Mouse (Mus musculus) CH12.LX (cell line): ENCODE results near the gene Pou2f1. TPM values are rescaled to one million over a fixed set of nuclear protein-coding genes. Genes with fewer than 3 reads are reported as not detected.

Source experiments
- DNase-seq: peaks from one replicate; pipeline ENCODE4 v3.0.0-alpha.2; 2013; ENCODE audit errors: extremely low read depth
- H3K27ac ChIP-seq: 2 replicates; pipeline ENCODE4 v1.5.1; 2012; ENCODE audit warnings: low read depth, mild to moderate bottlenecking, control low read depth, moderate library complexity; ENCODE audit not compliant: insufficient read depth
- H3K27me3 ChIP-seq: replicated peaks from 2 replicates; pipeline ENCODE3; 2012; ENCODE audit warnings: inconsistent platforms
- H3K36me3 ChIP-seq, 2 experiments: replicated peaks in 1 of 2; 2 replicates each; pipeline versions ENCODE3 to v1.6.1; 2012; ENCODE audit warnings: inconsistent platforms in 1 of 2, low read length in 1 of 2, mild to moderate bottlenecking in 1 of 2, mixed read lengths in 1 of 2, moderate library complexity in 1 of 2; ENCODE audit not compliant: control insufficient read depth in 1 of 2, insufficient read depth in 1 of 2
- H3K4me1 ChIP-seq, 2 experiments: 2 replicates each; pipeline ENCODE4 v1.6.1; 2012; ENCODE audit warnings: inconsistent platforms in 1 of 2, moderate library complexity in 1 of 2; ENCODE audit not compliant: insufficient read depth in 2 of 2, control insufficient read depth in 1 of 2
- H3K4me2 ChIP-seq: 2 replicates; pipeline ENCODE4 v1.6.1; 2012; ENCODE audit warnings: low read depth, mild to moderate bottlenecking, control low read depth; ENCODE audit not compliant: poor library complexity, insufficient read depth, severe bottlenecking
- H3K4me3 ChIP-seq, 3 experiments: fragments of 150-350 bp in 1 of 3; sonication (generic) in 1 of 3; replicated peaks in 1 of 3; 2 replicates each; pipeline versions ENCODE3 to v1.5.1; 2011 to 2012; ENCODE audit warnings: low read depth in 2 of 3, low read length in 2 of 3, mild to moderate bottlenecking in 2 of 3, moderate library complexity in 2 of 3, control low read depth in 1 of 3, improper control_type of control experiment in 1 of 3, inconsistent platforms in 1 of 3, mixed read lengths in 1 of 3; ENCODE audit not compliant: poor library complexity in 1 of 3
- H3K79me2 ChIP-seq: replicated peaks from 2 replicates; pipeline ENCODE4 v1.6.1; 2012; ENCODE audit warnings: mild to moderate bottlenecking, moderate library complexity; ENCODE audit not compliant: control insufficient read depth, poor library complexity, insufficient read depth, severe bottlenecking; ENCODE audit errors: extremely low read depth
- H3K9ac ChIP-seq: 2 replicates; pipeline ENCODE4 v1.6.1; 2012; ENCODE audit warnings: low read depth, mild to moderate bottlenecking, control low read depth, moderate library complexity; ENCODE audit not compliant: insufficient read depth
- H3K9me3 ChIP-seq: replicated peaks from 2 replicates; pipeline ENCODE3; 2012; ENCODE audit warnings: low read length, inconsistent platforms, mixed read lengths
- BHLHE40 ChIP-seq: IDR thresholded peaks from 2 replicates; pipeline ENCODE4 v1.6.1; 2011; ENCODE audit warnings: mild to moderate bottlenecking, low read depth, low read length, improper control_type of control experiment
- E2F4 ChIP-seq: IDR thresholded peaks from 2 replicates; pipeline ENCODE4 v1.6.1; 2011; ENCODE audit warnings: low read depth, low read length, improper control_type of control experiment; ENCODE audit not compliant: insufficient replicate concordance
- EP300 ChIP-seq: IDR thresholded peaks from 2 replicates; pipeline ENCODE4 v1.6.1; 2011; ENCODE audit warnings: low read length, improper control_type of control experiment
- ETS1 ChIP-seq: conservative IDR thresholded peaks from 2 replicates; pipeline ENCODE4 v1.6.1; 2012; ENCODE audit warnings: low read depth, mild to moderate bottlenecking, inconsistent platforms, low read length, improper control_type of control experiment, moderate library complexity
- GABPA ChIP-seq: IDR thresholded peaks from 2 replicates; pipeline ENCODE4 v1.6.1; 2012; ENCODE audit warnings: low read depth, low read length, improper control_type of control experiment, inconsistent platforms; ENCODE audit not compliant: insufficient replicate concordance
- HCFC1 ChIP-seq: IDR thresholded peaks from 2 replicates; pipeline ENCODE4 v1.6.1; 2012; ENCODE audit warnings: low read depth, mild to moderate bottlenecking, inconsistent platforms, low read length, improper control_type of control experiment
- JUND ChIP-seq: conservative IDR thresholded peaks from 2 replicates; pipeline ENCODE4 v1.6.1; 2011; ENCODE audit warnings: low read depth, low read length, improper control_type of control experiment
- KAT2A ChIP-seq: IDR thresholded peaks from 2 replicates; pipeline ENCODE4 v1.6.1; 2012; ENCODE audit warnings: low read length, improper control_type of control experiment, inconsistent platforms; ENCODE audit not compliant: insufficient replicate concordance
- MAFK ChIP-seq: IDR thresholded peaks from 2 replicates; pipeline ENCODE4 v1.6.1; 2011; ENCODE audit warnings: low read length, improper control_type of control experiment; ENCODE audit not compliant: insufficient replicate concordance
- MAX ChIP-seq: IDR thresholded peaks from 2 replicates; pipeline ENCODE4 v1.6.1; 2011; ENCODE audit warnings: low read length, improper control_type of control experiment
- MXI1 ChIP-seq: IDR thresholded peaks from 2 replicates; pipeline ENCODE4 v1.6.1; 2011; ENCODE audit warnings: mild to moderate bottlenecking, low read depth, low read length, improper control_type of control experiment
- MYC ChIP-seq: IDR thresholded peaks from 2 replicates; pipeline ENCODE4 v1.6.1; 2011; ENCODE audit warnings: low read depth, mild to moderate bottlenecking, improper control_type of control experiment, low read length
- NRF1 ChIP-seq: IDR thresholded peaks from 2 replicates; pipeline ENCODE4 v1.6.1; 2014; ENCODE audit warnings: low read depth, mild to moderate bottlenecking, inconsistent platforms, low read length, improper control_type of control experiment, moderate library complexity
- POLR2A ChIP-seq: IDR thresholded peaks from 2 replicates; pipeline ENCODE4 v1.6.1; 2011; ENCODE audit warnings: low read depth, mild to moderate bottlenecking, improper control_type of control experiment, low read length
- POLR2AphosphoS2 ChIP-seq: IDR thresholded peaks from 2 replicates; pipeline ENCODE4 v1.6.1; 2011; ENCODE audit warnings: low read depth, low read length, improper control_type of control experiment
- RAD21 ChIP-seq: IDR thresholded peaks from 2 replicates; pipeline ENCODE4 v1.6.1; 2011; ENCODE audit warnings: low read depth, mild to moderate bottlenecking, low read length, improper control_type of control experiment, moderate library complexity
- SMC3 ChIP-seq: IDR thresholded peaks from 2 replicates; pipeline ENCODE4 v1.6.1; 2011; ENCODE audit warnings: low read depth, low read length, improper control_type of control experiment
- TBP ChIP-seq: conservative IDR thresholded peaks from 2 replicates; pipeline ENCODE4 v1.6.1; 2011; ENCODE audit warnings: low read depth, low read length, improper control_type of control experiment
- TCF12 ChIP-seq: IDR thresholded peaks from 2 replicates; pipeline ENCODE4 v1.6.1; 2014; ENCODE audit warnings: low read depth, mild to moderate bottlenecking, inconsistent platforms, low read length, improper control_type of control experiment
- UBTF ChIP-seq: IDR thresholded peaks from 2 replicates; pipeline ENCODE4 v1.6.1; 2012; ENCODE audit warnings: low read depth, mild to moderate bottlenecking, inconsistent platforms, low read length, improper control_type of control experiment, moderate library complexity
- USF1 ChIP-seq: IDR thresholded peaks from 2 replicates; pipeline ENCODE4 v1.6.1; 2014; ENCODE audit warnings: low read depth, mild to moderate bottlenecking, inconsistent platforms, low read length, improper control_type of control experiment
- USF2 ChIP-seq: conservative IDR thresholded peaks from 2 replicates; pipeline ENCODE4 v1.6.1; 2011; ENCODE audit warnings: low read depth, low read length, improper control_type of control experiment
- ZNF384 ChIP-seq: IDR thresholded peaks from 2 replicates; pipeline ENCODE4 v1.6.1; 2012; ENCODE audit warnings: low read depth, low read length, improper control_type of control experiment, inconsistent platforms
- dilution Hi-C: fragments of 300-500 bp; cut with MboI; formaldehyde crosslinking; loops from 2 replicates; pipeline ENCODE4 v1.14.3; 2020; ENCODE audit warnings: low sequenced_read_pairs; ENCODE audit not compliant: extremely low pct_unique_long_range_greater_than_20kb, extremely low pct_ligation_motif_present
- in situ Hi-C: fragments of 300-500 bp; cut with MboI; formaldehyde crosslinking; loops from 3 replicates; pipeline ENCODE4 v1.14.3; 2019; ENCODE audit warnings: low sequenced_read_pairs, low pct_ligation_motif_present, low pct_unique_long_range_greater_than_20kb, mixed read lengths
- polyA plus RNA-seq: library from polyadenylated mRNA; unstranded; fragments of >175 nt; gene quantifications from 2 replicates; pipeline ENCODE4 v1.2.1, GENCODE M21; 2012; ENCODE audit warnings: low read depth; ENCODE audit not compliant: insufficient read length
- total RNA-seq, 2 experiments: library from RNA; depleted of rRNA; stranded (reverse); fragments of 300-350 nt in 1 of 2; fragments of >200 nt in 1 of 2; gene quantifications; 2 replicates each; pipeline ENCODE4 v1.2.3; 2012 to 2014

Pou2f1 gene
- total and polyA plus RNA-seq, 3 experiments, result 6.4 to 18.3 (median 7.4) TPM

DNA sequence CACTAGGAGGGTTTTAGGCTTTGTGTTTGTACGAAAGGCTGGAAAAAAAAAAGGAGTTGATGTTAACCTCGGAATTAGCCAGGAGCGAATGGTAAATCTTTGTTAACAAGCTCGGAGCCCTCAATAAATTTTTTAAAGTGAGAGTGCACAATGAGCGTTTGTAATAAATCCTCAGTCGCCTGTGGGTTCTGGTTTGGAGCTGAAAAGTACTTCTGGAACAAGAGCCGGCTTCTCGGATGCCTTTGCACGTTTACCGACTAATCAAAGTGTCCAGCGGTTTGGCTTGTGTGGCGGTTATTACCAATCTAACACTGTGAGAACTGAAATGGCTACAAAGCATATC, 167.9 kb downstream of the Pou2f1 start:
- H3K79me2 ChIP-seq, result no peaks in the 10 kb centered on the region
- no peak overlapping the region for H3K4me2 ChIP-seq
- no peak for DNase-seq
- H3K4me1 ChIP-seq, result no peaks in the 10 kb centered on the region
- dilution Hi-C loops (no loop called here), in situ Hi-C loops (no loop called here)
- no peak overlapping the region for H3K4me3 ChIP-seq
- no peak overlapping the region for H3K9ac ChIP-seq
- H3K27me3 ChIP-seq, result peaks cover 2% of the 10 kb centered on the region
- no peaks in the 10 kb centered on the region for H3K9me3 ChIP-seq
- TF ChIP-seq UBTF, result no peak
- TF ChIP-seq SMC3, result no peak
- no peak for TF ChIP-seq USF2
- no peak for TF ChIP-seq ZNF384
- TF ChIP-seq TBP, result no peak
- no peak for TF ChIP-seq HCFC1
- TF ChIP-seq MXI1, result no peak
- no peaks in the 10 kb centered on the region for H3K36me3 ChIP-seq
- H3K27ac ChIP-seq, result no peak overlapping the region

DNA sequence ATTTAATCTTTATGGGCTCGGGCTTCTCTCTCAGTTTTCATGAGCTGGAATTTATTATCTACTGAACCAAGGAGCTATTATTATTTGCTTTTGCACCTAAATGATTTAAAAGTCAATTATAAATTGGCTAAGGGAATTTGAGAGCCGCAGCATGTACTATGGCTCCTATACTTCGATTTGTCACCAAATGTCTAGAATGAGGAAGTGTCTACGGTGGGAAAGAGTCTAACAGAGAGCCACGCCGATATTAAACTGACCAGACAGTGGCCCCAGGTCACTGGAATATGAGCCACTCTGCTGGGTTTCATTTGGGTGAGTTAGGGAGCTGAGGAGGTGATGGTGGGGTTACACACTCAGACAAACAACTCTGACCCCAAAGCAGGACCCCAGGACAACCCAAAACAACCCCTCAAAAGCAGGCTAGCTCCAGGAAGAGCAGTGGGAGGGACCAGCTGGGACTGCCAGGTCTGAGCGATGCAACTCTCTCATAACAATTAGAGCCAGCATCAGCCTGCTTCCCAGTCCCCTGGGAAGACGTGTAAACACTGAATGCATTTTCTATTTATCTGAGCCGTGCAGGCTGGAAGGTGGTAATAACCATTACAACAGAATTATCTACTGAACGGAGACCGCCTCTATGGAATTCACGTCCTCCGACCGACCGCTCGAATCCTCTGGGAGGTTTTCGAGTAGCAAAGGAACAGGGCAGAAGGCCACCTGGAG, 168.4 kb downstream of the Pou2f1 start:
- in situ Hi-C loops, result no loop called here
- peaks cover under 1% of the 10 kb centered on the region for H3K27me3 ChIP-seq
- H3K9ac ChIP-seq, result no peak overlapping the region
- H3K9me3 ChIP-seq, result no peaks in the 10 kb centered on the region
- H3K79me2 ChIP-seq, result no peaks in the 10 kb centered on the region
- no peak overlapping the region for H3K27ac ChIP-seq
- TF ChIP-seq KAT2A (no peak), TBP (no peak), ZNF384 (no peak), BHLHE40 (no peak), GABPA (no peak), MAFK (no peak), MYC (no peak)
- H3K36me3 ChIP-seq, result no peaks in the 10 kb centered on the region
- no peak overlapping the region for H3K4me3 ChIP-seq
- DNase-seq, result no peak
- dilution Hi-C loops, result no loop called here
- H3K4me2 ChIP-seq, result no peak overlapping the region
- H3K4me1 ChIP-seq, result no peaks in the 10 kb centered on the region

DNA sequence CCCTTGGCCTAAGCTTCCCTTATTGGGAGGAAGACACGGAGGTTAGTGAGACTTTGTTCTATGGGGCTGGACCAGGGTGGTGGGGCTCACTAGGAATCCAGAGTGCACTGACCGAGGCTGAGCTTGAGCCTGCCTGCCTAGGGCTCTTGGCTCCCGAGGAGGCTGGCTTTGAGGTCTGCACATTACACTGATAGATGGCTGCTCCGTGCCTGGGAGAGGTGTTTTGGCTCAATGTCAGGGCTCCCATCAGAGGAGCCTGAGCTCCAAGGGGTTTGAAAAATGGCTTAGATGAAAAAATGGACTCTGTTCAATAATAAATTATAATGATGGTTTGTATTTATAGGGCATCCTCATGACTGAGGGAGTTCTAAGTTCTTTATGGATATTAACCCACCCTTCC, 169.2 kb downstream of the Pou2f1 start:
- DNase-seq, result no peak
- no peak overlapping the region for H3K4me3 ChIP-seq
- in situ Hi-C loops (no loop called here), dilution Hi-C loops (no loop called here)
- H3K4me2 ChIP-seq, result no peak overlapping the region
- no peaks in the 10 kb centered on the region for H3K36me3 ChIP-seq
- TF ChIP-seq NRF1 (no peak), UBTF (no peak), POLR2AphosphoS2 (no peak), GABPA (no peak), USF2 (no peak), MAX (no peak), MYC (no peak), TBP (no peak), POLR2A (no peak), RAD21 (no peak), E2F4 (no peak), BHLHE40 (no peak), TCF12 (no peak), EP300 (no peak), SMC3 (no peak), ETS1 (no peak), USF1 (no peak), JUND (no peak)
- no peak overlapping the region for H3K9ac ChIP-seq
- no peaks in the 10 kb centered on the region for H3K4me1 ChIP-seq
- no peaks in the 10 kb centered on the region for H3K79me2 ChIP-seq
- H3K9me3 ChIP-seq, result no peaks in the 10 kb centered on the region
- H3K27me3 ChIP-seq, result no peaks in the 10 kb centered on the region
- no peak overlapping the region for H3K27ac ChIP-seq
